Mouse (Mus musculus) 3134 (cell line): Measurements from ENCODE around the gene Gm8220.
"Not testable (repeated sequence)": the region's sequence is repeated elsewhere in the genome, so short reads cannot be mapped to it uniquely, and the experiment has no call there.

Experiments
- DNase-seq: peaks from one replicate; pipeline ENCODE4 v3.0.0-alpha.2; 2011; ENCODE audit warnings: low spot score; ENCODE audit not compliant: insufficient read length; ENCODE audit errors: extremely low read depth

Gene Gm8220

DNA sequence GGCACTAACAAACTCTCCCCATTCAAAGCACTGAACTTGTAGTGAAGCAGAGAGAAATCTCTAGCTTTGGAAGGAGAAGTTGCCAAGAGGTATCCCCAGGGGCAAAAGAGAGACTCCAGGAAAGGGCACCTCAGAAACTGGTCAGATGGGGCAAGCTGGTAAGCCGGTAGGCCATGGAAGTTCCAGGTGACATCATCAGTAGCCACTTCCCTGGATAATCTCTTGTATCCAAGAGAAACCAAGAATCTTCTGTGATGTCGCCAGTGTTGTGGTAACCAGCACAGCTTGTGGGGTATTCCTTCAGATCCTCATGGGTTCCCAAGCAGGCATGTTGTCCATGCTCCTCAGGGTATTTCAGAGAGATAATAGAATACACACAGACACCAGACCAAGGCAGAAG lies at the start of gene Gm8220:
Gene Gm8220 (plus strand): TSS at position 301 of the 400 bp plus-strand sequence.
- DNase-seq, result not testable (repeated sequence)

DNA sequence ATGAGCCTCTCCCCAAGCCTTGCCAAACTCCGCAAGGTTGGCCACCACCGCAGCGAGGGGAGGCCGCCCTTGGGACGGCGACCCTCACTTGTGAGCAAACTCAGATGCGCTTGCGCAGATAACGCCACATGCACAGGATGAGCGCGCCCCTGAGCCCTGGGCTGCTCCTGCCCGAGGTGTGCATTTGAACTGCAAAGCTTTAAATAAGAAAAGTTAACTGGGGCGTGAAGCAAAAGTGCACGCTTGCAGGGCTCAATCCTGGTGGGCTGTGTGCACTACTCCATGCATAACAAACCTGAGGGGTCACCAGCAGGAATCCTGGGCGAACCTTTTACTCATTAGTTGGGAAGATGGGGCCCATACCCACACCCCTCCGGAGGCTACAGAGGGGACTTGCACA lies 37.3 kb upstream of the Gm8220 start:
- no peak for DNase-seq

DNA sequence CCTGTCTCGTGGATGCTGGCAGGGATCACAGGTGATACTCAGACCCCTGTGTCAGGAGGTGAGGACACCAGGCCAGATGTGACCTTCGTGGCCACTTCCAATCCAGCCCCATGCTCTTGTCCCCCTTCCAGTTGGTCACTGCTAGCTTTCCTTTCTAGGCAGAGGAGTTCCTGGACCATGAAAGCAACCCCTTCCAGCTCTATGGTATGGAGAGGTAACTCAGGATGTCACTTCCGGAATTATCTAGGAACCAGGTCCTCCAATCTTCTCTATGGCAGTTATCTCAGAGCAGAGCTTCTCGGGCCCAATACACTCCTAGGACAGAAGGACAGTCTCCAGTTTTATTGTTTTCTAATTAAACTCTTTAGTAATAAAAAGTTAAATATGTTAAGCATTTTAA lies 26.7 kb downstream of the Gm8220 start:
- DNase-seq, result not testable (repeated sequence)

DNA sequence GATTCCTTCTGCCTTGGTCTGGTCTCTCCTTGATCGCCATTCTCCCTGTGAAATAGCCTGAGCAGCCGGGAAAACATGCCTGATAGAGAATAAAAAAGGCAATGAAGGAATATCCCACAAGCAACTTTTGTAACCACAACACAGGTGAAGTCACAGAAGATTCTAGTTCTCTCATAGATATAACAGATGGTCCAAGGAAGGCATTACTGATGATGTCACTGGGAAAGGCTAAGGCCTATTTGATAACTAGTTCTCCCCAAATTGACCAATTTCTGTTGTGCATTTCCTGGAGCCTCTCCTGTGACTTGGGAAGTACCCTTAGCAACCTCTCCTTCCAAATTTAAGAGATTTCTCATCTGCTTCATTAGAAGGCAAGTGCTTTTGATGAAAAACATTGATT lies 53.1 kb downstream of the Gm8220 start, which contains the start of gene Gm5930:
Gene Gm5930 (minus strand): TSS at position 101 of the 400 bp plus-strand sequence.
- not testable (repeated sequence) for DNase-seq
